Comparison of ENCODE assay signal across 28 mouse cellular contexts in the genomic region with DNA sequence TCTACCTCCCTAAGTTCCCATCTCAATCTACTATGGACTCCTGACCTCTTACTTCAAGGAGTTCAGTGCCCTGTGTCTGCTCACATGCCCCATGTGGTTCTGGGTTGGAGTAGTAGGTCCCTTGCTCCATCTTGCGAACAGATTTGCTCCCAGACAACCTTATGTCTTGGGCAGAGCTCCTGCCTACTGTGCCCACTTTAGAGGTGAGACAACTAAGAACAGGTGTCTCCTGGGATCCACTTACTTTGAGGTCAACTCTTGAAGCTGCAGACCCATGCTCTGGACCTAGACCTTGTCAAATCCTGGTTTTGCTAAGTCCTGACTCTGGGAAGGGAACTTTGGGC. TPM values are rescaled to one million over a fixed set of nuclear protein-coding genes. Genes with fewer than 3 reads are reported as not detected.
DNase-seq lines count a peak whose midpoint lies in the region; ATAC-seq and TF ChIP-seq lines count a peak whose summit lies in the region.
"Had no signal": no experiment of that assay in that cellular context is flagged by ENCODE, and none has a peak within 500 bp of the region (broad histone marks: within the 10 kb centered on the region; RNA-seq: fewer than 3 reads in every experiment).

No protein-coding gene starts in this region.

- no peak overlapping the region for H3K4me2 ChIP-seq in heart, embryonic 15.5 days
- H3K4me2 ChIP-seq: embryonic facial prominence, embryonic 12.5 days; embryonic facial prominence, embryonic 15.5 days; hindbrain, embryonic 12.5 days; hindbrain, embryonic 15.5 days had no signal

- H3K9me3 ChIP-seq in heart, embryonic 15.5 days (replicated peaks) = no peaks in the 10 kb centered on the region
- no peaks in the 10 kb centered on the region for H3K9me3 ChIP-seq in heart, embryonic 10.5 days
- H3K9me3 ChIP-seq: embryonic facial prominence, embryonic 12.5 days; embryonic facial prominence, embryonic 15.5 days; G1E; hindbrain, embryonic 12.5 days; hindbrain, embryonic 15.5 days had no signal

- no peak overlapping the region for H3K27ac ChIP-seq in heart, adult 2 months
- peak overlapping the region; percentile 57 for H3K27ac ChIP-seq in heart, embryonic 15.5 days
- no peak overlapping the region for H3K27ac ChIP-seq in heart, embryonic 10.5 days
- H3K27ac ChIP-seq: embryonic facial prominence, embryonic 12.5 days; embryonic facial prominence, embryonic 15.5 days; gastrocnemius, adult 2 months; hindbrain, embryonic 12.5 days; hindbrain, embryonic 15.5 days had no signal

- peak; percentile 44; the same call in 1 of the 2 replicates for TF ChIP-seq POLR2A in heart, adult 2 months (IDR thresholded peaks at IDR 0.05; ENCODE audit: insufficient read depth, low read depth, low read length)

- intact Hi-C loops in heart, adult 2 months (cut with DNase I) = no loop called here
- intact Hi-C loops in heart, postnatal 36 days (cut with DNase I) = no loop called here
- intact Hi-C loops in heart, postnatal 10 days (cut with DNase I) = no loop called here

- H3K4me1 ChIP-seq in heart, adult 2 months (ENCODE audit: control insufficient read depth, insufficient read depth, low read length) = peaks cover 2% of the 10 kb centered on the region; the same call in 1 of the 2 replicates
- H3K4me1 ChIP-seq in heart, embryonic 15.5 days (replicated peaks) = peaks cover 43% of the 10 kb centered on the region
- peaks cover 49% of the 10 kb centered on the region for H3K4me1 ChIP-seq in heart, embryonic 10.5 days
- H3K4me1 ChIP-seq: embryonic facial prominence, embryonic 15.5 days had no signal

- ATAC-seq in heart, embryonic 15.5 days (replicated peaks; ENCODE audit: insufficient number of reproducible peaks, insufficient read depth, low FRiP score, low read depth) = no peak
- ATAC-seq: forebrain, embryonic 14.5 days; forebrain, postnatal 0 days; intestine, postnatal 0 days; Patski had no signal

- H3K9ac ChIP-seq in heart, adult 2 months (ENCODE audit: low read depth, low read length) = no peak overlapping the region
- no peak overlapping the region for H3K9ac ChIP-seq in heart, embryonic 15.5 days
- H3K9ac ChIP-seq: embryonic facial prominence, embryonic 12.5 days; embryonic facial prominence, embryonic 15.5 days; forebrain, postnatal 0 days; hindbrain, embryonic 12.5 days; hindbrain, embryonic 15.5 days had no signal

- TF ChIP-seq CTCF in heart, adult 2 months (IDR thresholded peaks at IDR 0.05) = no peak

- H3K79me2 ChIP-seq in heart, adult 2 months (replicated peaks; ENCODE audit: control insufficient read depth, insufficient read depth, low read length) = no peaks in the 10 kb centered on the region

- H3K36me3 ChIP-seq in heart, adult 2 months (ENCODE audit: control insufficient read depth, insufficient read depth, low read length) = no peaks in the 10 kb centered on the region
- peaks cover 26% of the 10 kb centered on the region for H3K36me3 ChIP-seq in heart, embryonic 15.5 days
- H3K36me3 ChIP-seq in heart, embryonic 10.5 days = peaks cover 33% of the 10 kb centered on the region
- H3K36me3 ChIP-seq: embryonic facial prominence, embryonic 12.5 days; embryonic facial prominence, embryonic 15.5 days; G1E; hindbrain, embryonic 12.5 days; hindbrain, embryonic 15.5 days had no signal

- H3K4me3 ChIP-seq in heart, adult 2 months = no peak overlapping the region
- no peak overlapping the region for H3K4me3 ChIP-seq in heart, embryonic 15.5 days
- H3K4me3 ChIP-seq in heart, embryonic 10.5 days = no peak overlapping the region
- H3K4me3 ChIP-seq: embryonic facial prominence, embryonic 12.5 days; embryonic facial prominence, embryonic 15.5 days; gastrocnemius, adult 2 months; hindbrain, embryonic 12.5 days; hindbrain, embryonic 15.5 days had no signal

- TF ChIP-seq EP300 in heart, adult 2 months (IDR thresholded peaks at IDR 0.05; ENCODE audit: insufficient read depth, low read depth, low read length) = peak; percentile 45; the same call in 1 of the 2 replicates

- no peaks in the 10 kb centered on the region for H3K27me3 ChIP-seq in heart, adult 2 months (ENCODE audit: control insufficient read depth, insufficient read depth, low read length)
- no peaks in the 10 kb centered on the region for H3K27me3 ChIP-seq in heart, embryonic 15.5 days
- no peaks in the 10 kb centered on the region for H3K27me3 ChIP-seq in heart, embryonic 10.5 days (ENCODE audit: insufficient read depth, poor library complexity, severe bottlenecking)
- H3K27me3 ChIP-seq: embryonic facial prominence, embryonic 15.5 days; hindbrain, embryonic 12.5 days; hindbrain, embryonic 15.5 days; Patski had no signal

- WGBS in heart, adult 2 months = 58% methylated on average over 1 of the region's 1 CpGs
- 76% methylated on average over 1 of the region's 1 CpGs for WGBS in heart, embryonic 15.5 days
- WGBS in heart, embryonic 10.5 days = 93% methylated on average over 1 of the region's 1 CpGs

- DNase-seq in heart, adult 2 months = no peak
- no peak for DNase-seq in heart, postnatal 36 days
- no peak for DNase-seq in heart, embryonic 10.5 days (ENCODE audit: low spot score)
- peak; percentile 28 to 43 for DNase-seq in heart, postnatal 10 days
- no peak for DNase-seq in cerebellum, postnatal 14 days
- DNase-seq: adrenal gland, postnatal 10 days; adrenal gland, postnatal 36 days; B cell, adult 2 months; cerebellum, adult 18-20 months; cerebellum, adult 9-10 months; cerebellum, postnatal 25 days; forebrain, postnatal 0 days; gastrocnemius, adult 2 months; gastrocnemius, postnatal 14 days; kidney, adult 2 months had no signal

RNA-seq across cellular contexts. Expression of a gene that starts 19.2 kb away (rescaled TPM):
- total RNA-seq in heart, adult 2 months (2021) = 1,000 to 10,000 TPM; 8,290 to 9,301 TPM
- 3,392 and 4,661 TPM in 2 replicates for polyA plus RNA-seq in heart, adult 2 months (2012; rRNA removed)
- total RNA-seq in heart, postnatal 36 days (2021) = 1,000 to 10,000 TPM; 8,733 to 8,759 TPM
- 7,410 and 9,283 TPM in 2 replicates for polyA plus RNA-seq in heart, embryonic 15.5 days (2015; fragmentation: Nextera tagmentation; extraction: Ambion mirVana)
- 2,168 and 3,634 TPM in 2 replicates for polyA plus RNA-seq in heart, embryonic 10.5 days (2016; fragmentation: Nextera tagmentation; extraction: Ambion mirVana)
- 1,000 to 10,000 TPM; 7,447 to 7,490 TPM for total RNA-seq in heart, postnatal 10 days (2021)
- total RNA-seq: common myeloid progenitor, adult 5-6 weeks; hematopoietic stem cell, adult 5-6 weeks had no signal
- polyA plus RNA-seq: forebrain, embryonic 11.5 days; G1E had no signal

RNA-seq across cellular contexts. Expression of a gene that starts 36.9 kb away (rescaled TPM):
- total RNA-seq in heart, adult 2 months (2021) = 1 to 10 TPM; 7.2 to 7.3 TPM
- polyA plus RNA-seq in heart, adult 2 months (2012; rRNA removed) = 13.2 and 16.2 TPM in 2 replicates
- 1 to 10 TPM; 5.6 to 8.2 TPM for total RNA-seq in heart, postnatal 36 days (2021)
- 3.2 and 5.8 TPM in 2 replicates for polyA plus RNA-seq in heart, embryonic 15.5 days (2015; fragmentation: Nextera tagmentation; extraction: Ambion mirVana)
- polyA plus RNA-seq in heart, embryonic 10.5 days (2016; fragmentation: Nextera tagmentation; extraction: Ambion mirVana) = 3.3 and 6.8 TPM in 2 replicates
- 10 to 100 TPM in 1 of 2 experiments, 1 to 10 TPM in 1; 9.4 to 10.8 TPM for total RNA-seq in heart, postnatal 10 days (2021)
- total RNA-seq: adrenal gland, postnatal 36 days; CH12.LX; common myeloid progenitor, adult 5-6 weeks; gastrocnemius, adult 2 months; hematopoietic stem cell, adult 5-6 weeks had no signal
- polyA plus RNA-seq: G1E had no signal

Comparison
In these comparisons a context has a peak if more than half of its experiments do, and no peak if none do; other contexts are left out.
1. DNase-seq: peak in heart, postnatal 10 days (2 of 2); none in heart, adult 2 months (0 of 2), heart, postnatal 36 days (0 of 2), heart, embryonic 10.5 days (single experiment) and cerebellum, postnatal 14 days (0 of 2).